Mouse (Mus musculus) cerebellum, postnatal 25 days (tissue): ENCODE measurements around the gene Lhfpl1.
"Not testable (repeated sequence)": the region's sequence is repeated elsewhere in the genome, so short reads cannot be mapped to it uniquely, and the experiment has no call there.

Experiments used
- DNase-seq, 2 experiments: peaks; one replicate each; pipeline ENCODE4 v3.0.0; 2021; ENCODE audit warnings: mixed read lengths in 2 of 2

The Lhfpl1 gene

DNA sequence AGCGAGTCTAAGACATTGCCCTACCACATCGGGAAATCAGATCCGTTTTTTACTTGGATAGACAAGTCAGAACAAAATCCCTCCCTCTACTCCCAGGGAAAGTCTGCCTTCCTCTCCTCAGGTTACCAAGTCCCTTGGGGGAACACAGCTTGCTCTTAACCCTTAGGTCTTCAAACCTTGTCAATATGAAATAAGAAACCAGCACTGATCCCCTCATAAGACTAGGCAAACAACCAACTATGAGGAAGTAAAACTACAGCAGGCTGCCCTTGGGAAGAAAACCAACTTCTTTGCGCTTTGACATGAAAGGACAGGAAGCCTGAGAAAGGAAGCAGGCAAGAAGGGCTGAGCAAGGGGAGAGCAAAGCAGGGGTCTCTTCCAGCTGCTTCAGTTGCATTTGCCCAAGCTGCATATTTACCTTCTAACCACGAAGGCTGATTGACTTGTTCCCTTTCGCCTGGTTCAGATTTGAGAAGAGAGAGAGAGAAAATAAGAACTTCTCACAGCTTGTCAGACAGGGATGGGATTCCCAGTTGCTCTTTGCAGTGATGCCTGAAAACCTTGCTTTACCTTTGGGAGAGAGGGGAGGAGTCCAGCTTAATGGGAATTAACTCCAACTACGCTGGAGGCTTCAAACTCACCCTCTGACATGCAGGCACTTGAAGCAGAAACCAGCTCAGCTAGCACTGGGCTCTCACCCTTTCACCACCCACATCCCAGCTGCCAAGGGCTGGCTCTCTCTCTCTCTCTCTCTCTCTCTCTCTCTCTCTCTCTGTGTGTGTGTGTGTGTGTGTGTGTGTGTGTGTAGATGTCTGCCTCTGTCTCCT lies at the start of gene Lhfpl1:
Lhfpl1 (minus strand) TSS at position 713 of the 827 bp plus-strand sequence.
- no peak for DNase-seq

- DNase-seq, result no peak
Observed at GRCm38 (mm10) chrX:145371839-145372238, 22.9 kb upstream of the Lhfpl1 start.

DNA sequence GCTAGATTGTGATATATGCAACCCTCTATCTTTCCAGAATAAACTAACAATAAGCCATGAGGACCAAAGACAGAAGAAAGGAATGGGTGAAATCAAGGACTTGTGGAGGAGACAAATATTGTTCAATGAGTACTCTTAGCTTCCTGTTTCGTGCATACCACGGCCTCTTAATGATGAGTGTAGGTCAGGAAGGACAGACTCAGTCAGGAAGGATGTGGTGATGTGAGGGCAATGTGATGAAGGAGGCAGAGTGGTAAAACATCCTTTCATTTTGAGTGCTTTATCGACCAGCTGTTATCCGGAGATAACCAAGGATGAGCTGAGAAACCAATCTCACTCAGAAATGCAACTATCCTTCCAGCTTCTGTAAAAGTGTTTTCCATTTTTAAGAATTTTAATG lies 13.6 kb upstream of the Lhfpl1 start:
- DNase-seq, result no peak

GRCm38 (mm10) chrX:145342402-145342801 lies 6.5 kb downstream of the Lhfpl1 start:
- no peak for DNase-seq

- no peak for DNase-seq
Observed at GRCm38 (mm10) chrX:145336141-145336540, 12.7 kb downstream of the Lhfpl1 start.

GRCm38 (mm10) chrX:145308555-145308954 lies 40.3 kb downstream of the Lhfpl1 start:
- DNase-seq, result peak in 1 of 2 experiments; percentile 3

DNA sequence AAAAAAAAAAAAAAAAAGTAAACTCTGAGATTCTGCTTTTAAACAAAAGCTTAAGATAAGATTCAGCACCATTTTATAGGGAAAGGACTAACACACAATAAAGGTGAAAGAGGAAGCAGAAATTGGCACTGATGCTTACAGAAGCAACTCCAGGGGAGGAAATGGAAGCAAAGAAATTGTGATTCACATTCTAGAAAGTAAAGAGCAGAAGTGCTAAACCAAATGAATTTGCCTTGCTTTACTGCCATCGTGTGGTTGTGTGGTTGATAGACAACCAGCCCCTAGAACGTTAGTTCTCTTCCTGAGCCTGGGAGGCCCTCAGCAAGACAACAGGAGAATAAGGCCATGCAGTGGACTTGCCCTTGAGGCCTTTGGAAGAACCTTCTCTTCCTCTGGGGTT lies 41.7 kb downstream of the Lhfpl1 start:
- DNase-seq, result peak in 1 of 2 experiments; percentile 15

DNA sequence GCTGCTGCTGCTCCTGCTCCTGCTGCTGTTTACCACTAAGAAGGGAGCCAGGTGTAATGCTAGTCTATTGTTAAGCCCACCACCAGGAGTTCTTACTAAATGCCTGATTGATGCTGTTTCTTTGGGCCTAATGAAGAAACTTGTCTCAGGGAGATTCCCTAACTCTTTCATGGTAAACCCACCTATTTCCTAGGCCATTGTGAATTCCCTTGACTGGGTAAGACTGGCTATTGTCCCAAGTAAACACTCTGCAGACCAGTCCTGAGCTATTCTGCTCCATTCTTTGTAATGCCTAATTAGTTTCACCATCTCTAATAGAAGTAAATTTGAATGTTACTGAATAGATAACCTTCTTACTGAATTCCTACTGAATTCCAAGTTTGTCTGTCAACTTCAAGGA lies 48.7 kb downstream of the Lhfpl1 start:
- not testable (repeated sequence) for DNase-seq

DNA sequence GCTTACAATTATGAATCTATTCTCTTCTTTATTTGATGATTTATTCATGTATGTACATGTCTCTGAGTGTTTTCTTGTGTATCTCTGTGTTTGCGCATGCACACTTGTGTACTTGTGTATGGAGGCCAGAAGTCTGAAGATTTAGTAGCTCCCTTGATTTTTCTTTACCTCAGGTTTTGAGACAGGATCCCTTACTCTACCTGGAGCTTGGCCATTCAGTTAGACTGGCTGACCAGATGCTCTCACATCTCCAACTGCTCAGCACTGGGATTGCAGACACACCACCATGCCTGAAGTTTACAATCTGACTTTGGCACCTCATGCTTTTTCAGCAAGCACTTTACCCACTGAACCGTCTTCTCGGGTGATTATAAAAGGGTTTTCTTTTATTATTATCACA lies 76.7 kb downstream of the Lhfpl1 start:
- no peak for DNase-seq

DNA sequence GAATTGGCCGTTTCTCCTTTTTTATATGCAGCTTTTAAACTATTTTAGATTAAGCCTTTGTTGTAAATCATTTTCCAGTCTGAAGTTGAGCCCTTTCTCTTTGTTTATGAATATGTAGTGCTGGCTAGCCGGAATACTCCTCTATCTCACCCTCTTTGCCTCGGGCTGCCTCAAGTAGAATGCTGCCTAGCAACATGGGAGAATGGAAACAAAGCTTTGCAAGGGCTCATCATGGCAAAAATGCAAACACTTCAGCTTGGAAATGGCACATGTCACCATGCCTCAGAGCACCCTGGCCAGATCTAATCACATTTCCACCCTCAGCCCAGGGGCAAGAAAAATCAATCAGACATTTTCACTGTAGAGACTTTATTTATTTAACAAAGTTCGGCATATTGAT lies 77.1 kb downstream of the Lhfpl1 start:
- DNase-seq, result no peak

GRCm38 (mm10) chrX:145261803-145262202 lies 87.1 kb downstream of the Lhfpl1 start:
- DNase-seq, result no peak
